Mouse (Mus musculus) ES-Bruce4 (cell line): ENCODE measurements around the gene Ptprs.

Experiments
- CTCF ChIP-seq: IDR thresholded peaks from one replicate; pipeline ENCODE4 v1.8.1; 2011; ENCODE audit warnings: low read depth, low read length
- EP300 ChIP-seq: IDR thresholded peaks from 2 replicates; pipeline ENCODE4 v1.6.1; 2011; ENCODE audit warnings: low read depth, low read length; ENCODE audit not compliant: insufficient read depth

GRCm38 (mm10) chr17:56456353-56456752 lies 19.9 kb downstream of the Ptprs start:
- no peak for TF ChIP-seq CTCF
- TF ChIP-seq EP300, result no peak
